Mouse (Mus musculus) small intestine, adult 2 months (tissue): ENCODE measurements around the gene Mrvi1. TPM values are rescaled to one million over a fixed set of nuclear protein-coding genes. Genes with fewer than 3 reads are reported as not detected.

ENCODE experiments used
- H3K27ac ChIP-seq: fragments of 200-500 bp; 2 replicates; pipeline ENCODE4 v1.5.1; 2012; ENCODE audit warnings: low read depth, low read length, control low read depth, inconsistent platforms; ENCODE audit not compliant: insufficient read depth
- H3K27me3 ChIP-seq: fragments of 200-500 bp; 2 replicates; pipeline ENCODE4 v1.6.1; 2012; ENCODE audit warnings: mild to moderate bottlenecking, moderate library complexity, low read length, inconsistent platforms; ENCODE audit not compliant: control insufficient read depth, insufficient read depth
- H3K36me3 ChIP-seq: fragments of 200-500 bp; 2 replicates; pipeline ENCODE4 v1.6.1; 2012; ENCODE audit warnings: mild to moderate bottlenecking, low read length, control low read depth, inconsistent platforms; ENCODE audit not compliant: control insufficient read depth, insufficient read depth
- H3K4me1 ChIP-seq: fragments of 200-500 bp; 2 replicates; pipeline ENCODE4 v1.6.1; 2012; ENCODE audit warnings: low read length, inconsistent platforms, mixed read lengths; ENCODE audit not compliant: control insufficient read depth, insufficient read depth, insufficient read length
- H3K4me3 ChIP-seq: fragments of 200-500 bp; 2 replicates; pipeline ENCODE4 v1.5.1; 2012; ENCODE audit warnings: low read depth, mild to moderate bottlenecking, control low read depth, inconsistent platforms, low read length, moderate library complexity
- CTCF ChIP-seq: fragments of 200-500 bp; IDR thresholded peaks from 2 replicates; pipeline ENCODE4 v1.5.1; 2012; ENCODE audit warnings: low read depth, mild to moderate bottlenecking, control low read depth, inconsistent platforms, low read length, moderate library complexity, mixed read lengths; ENCODE audit not compliant: insufficient replicate concordance, insufficient read length; ENCODE audit errors: extremely low read depth
- POLR2A ChIP-seq: fragments of 200-500 bp; IDR thresholded peaks from 2 replicates; pipeline ENCODE4 v1.6.1; 2012; ENCODE audit warnings: low read depth, mild to moderate bottlenecking, control low read depth, inconsistent platforms, low read length, moderate library complexity
- WGBS: fragments of 180-500 bp; shearing (Covaris S2); methylation state at CpG from one replicate; pipeline ENCODE4 v1.1.7; 2018; 5-methylcytosine and 5-hydroxymethylcytosine counted together
- polyA plus RNA-seq: library from polyadenylated mRNA; depleted of rRNA; stranded (reverse); fragments of >200 nt; gene quantifications from 2 replicates; pipeline ENCODE4 v1.2.3, GENCODE M21; 2012

Mrvi1 gene
- polyA plus RNA-seq, 1 experiment: 14.8 TPM

- Histone ChIP-seq H3K36me3 (no peaks in the 10 kb centered on the region), H3K4me1 (peaks cover 10% of the 10 kb centered on the region; the same call in 1 of the 2 replicates), H3K4me3 (no peak overlapping the region), H3K27me3 (no peaks in the 10 kb centered on the region), H3K27ac (peak overlapping the region; percentile 53)
- TF ChIP-seq POLR2A: no peak
- TF ChIP-seq CTCF: no peak
- WGBS: 78% methylated on average over 7 of the region's 7 CpGs
Observed at GRCm38 (mm10) chr7:110977699-110978392, 4.4 kb downstream of the Mrvi1 start.

- 40% methylated on average over 4 of the region's 4 CpGs for WGBS
- Histone ChIP-seq H3K4me1 (peaks cover 7% of the 10 kb centered on the region; the same call in 1 of the 2 replicates), H3K27me3 (no peaks in the 10 kb centered on the region), H3K27ac (no peak overlapping the region), H3K36me3 (no peaks in the 10 kb centered on the region), H3K4me3 (no peak overlapping the region)
- no peak for TF ChIP-seq POLR2A
Observed at GRCm38 (mm10) chr7:110973450-110973849, 8.8 kb downstream of the Mrvi1 start.

GRCm38 (mm10) chr7:110972796-110973195, 9.5 kb downstream of the Mrvi1 start:
- Histone ChIP-seq H3K4me1 (peaks cover 7% of the 10 kb centered on the region; the same call in 1 of the 2 replicates), H3K27me3 (no peaks in the 10 kb centered on the region), H3K27ac (no peak overlapping the region), H3K36me3 (no peaks in the 10 kb centered on the region), H3K4me3 (no peak overlapping the region)
- 25% methylated on average over 2 of the region's 2 CpGs for WGBS
- no peak for TF ChIP-seq POLR2A
- no peak for TF ChIP-seq CTCF

- Histone ChIP-seq H3K4me3 (no peak overlapping the region), H3K36me3 (no peaks in the 10 kb centered on the region), H3K27me3 (no peaks in the 10 kb centered on the region), H3K4me1 (no peaks in the 10 kb centered on the region; the same call in 1 of the 2 replicates), H3K27ac (no peak overlapping the region)
- no peak for TF ChIP-seq POLR2A
- no peak for TF ChIP-seq CTCF
- WGBS: 32% methylated on average over 4 of the region's 4 CpGs
Observed at GRCm38 (mm10) chr7:110967373-110967772, 14.9 kb downstream of the Mrvi1 start.

- TF ChIP-seq CTCF: no peak
- no peak for TF ChIP-seq POLR2A
- Histone ChIP-seq H3K4me3 (no peak overlapping the region), H3K27ac (no peak overlapping the region), H3K27me3 (no peaks in the 10 kb centered on the region), H3K4me1 (no peaks in the 10 kb centered on the region; the same call in 1 of the 2 replicates), H3K36me3 (no peaks in the 10 kb centered on the region)
- 57% methylated on average over 5 of the region's 5 CpGs for WGBS
Observed at GRCm38 (mm10) chr7:110966853-110967252, 15.4 kb downstream of the Mrvi1 start.

GRCm38 (mm10) chr7:110965387-110965786, 16.9 kb downstream of the Mrvi1 start:
- no peaks in the 10 kb centered on the region; the same call in 1 of the 2 replicates for H3K4me1 ChIP-seq
- no peak overlapping the region for H3K4me3 ChIP-seq
- WGBS: 80% methylated on average over 3 of the region's 3 CpGs
- no peak overlapping the region for H3K27ac ChIP-seq
- TF ChIP-seq POLR2A: no peak
- no peaks in the 10 kb centered on the region for H3K36me3 ChIP-seq
- no peaks in the 10 kb centered on the region for H3K27me3 ChIP-seq

GRCm38 (mm10) chr7:110963655-110963997, 18.6 kb downstream of the Mrvi1 start:
- TF ChIP-seq POLR2A (no peak), CTCF (no peak)
- 84% methylated on average over 3 of the region's 3 CpGs for WGBS
- no peaks in the 10 kb centered on the region for H3K27me3 ChIP-seq

More at GRCm38 (mm10) chr7:110963655-110963997, 18.6 kb downstream of the Mrvi1 start:
- Histone ChIP-seq H3K27ac (no peak overlapping the region), H3K4me1 (no peaks in the 10 kb centered on the region; the same call in 1 of the 2 replicates), H3K36me3 (no peaks in the 10 kb centered on the region), H3K4me3 (no peak overlapping the region)
